Mouse (Mus musculus) ES-Bruce4 (cell line): ENCODE data around the gene Adamtsl1. TPM values are rescaled to one million over a fixed set of nuclear protein-coding genes. Genes with fewer than 3 reads are reported as not detected.

Source experiments
- H3K27ac ChIP-seq: 2 replicates; pipeline ENCODE4 v1.5.1; 2012; ENCODE audit warnings: low read length, inconsistent platforms; ENCODE audit not compliant: insufficient read depth
- H3K27me3 ChIP-seq: 2 replicates; pipeline ENCODE4 v1.6.1; 2012; ENCODE audit warnings: mild to moderate bottlenecking, low read length, inconsistent platforms; ENCODE audit not compliant: control insufficient read depth, poor library complexity, insufficient read depth, severe bottlenecking
- H3K36me3 ChIP-seq: 2 replicates; pipeline ENCODE4 v1.6.1; 2012; ENCODE audit warnings: inconsistent platforms, mild to moderate bottlenecking, low read length, moderate library complexity; ENCODE audit not compliant: control insufficient read depth, poor library complexity, insufficient read depth, severe bottlenecking
- H3K4me1 ChIP-seq: one replicate; pipeline ENCODE4 v1.8.1; 2011; ENCODE audit warnings: low read length; ENCODE audit not compliant: control insufficient read depth, insufficient read depth
- H3K4me3 ChIP-seq: 2 replicates; pipeline ENCODE4 v1.5.1; 2011; ENCODE audit warnings: low read depth, mild to moderate bottlenecking, low read length
- H3K9ac ChIP-seq: 2 replicates; pipeline ENCODE4 v1.6.1; 2012; ENCODE audit warnings: low read depth, mild to moderate bottlenecking, inconsistent platforms; ENCODE audit not compliant: poor library complexity, severe bottlenecking
- H3K9me3 ChIP-seq: replicated peaks from 2 replicates; pipeline ENCODE4 v1.6.1; 2012; ENCODE audit warnings: mild to moderate bottlenecking, low read length, inconsistent platforms; ENCODE audit not compliant: control insufficient read depth, poor library complexity, insufficient read depth, severe bottlenecking
- CTCF ChIP-seq: IDR thresholded peaks from one replicate; pipeline ENCODE4 v1.8.1; 2011; ENCODE audit warnings: low read depth, low read length
- EP300 ChIP-seq: IDR thresholded peaks from 2 replicates; pipeline ENCODE4 v1.6.1; 2011; ENCODE audit warnings: low read depth, low read length; ENCODE audit not compliant: insufficient read depth
- POLR2A ChIP-seq: IDR thresholded peaks from one replicate; pipeline ENCODE4 v1.8.1; 2011; ENCODE audit warnings: low read length; ENCODE audit not compliant: insufficient read depth
- polyA plus RNA-seq: library from polyadenylated mRNA; stranded (reverse); fragments of >200 nt; gene quantifications from 2 replicates; pipeline ENCODE4 v1.2.4, GENCODE M21; 2011; ENCODE audit warnings: low read depth; ENCODE audit not compliant: missing spikeins, insufficient read depth, insufficient read length

Adamtsl1 gene
- polyA plus RNA-seq, 1 experiment, result 2.0 TPM

GRCm38 (mm10) chr4:86024573-86025160, 510.7 kb downstream of the Adamtsl1 start:
- Histone ChIP-seq H3K4me3 (no peak overlapping the region), H3K9me3 (no peaks in the 10 kb centered on the region), H3K4me1 (no peaks in the 10 kb centered on the region), H3K27ac (no peak overlapping the region), H3K36me3 (no peaks in the 10 kb centered on the region), H3K9ac (no peak overlapping the region), H3K27me3 (no peaks in the 10 kb centered on the region)
- peak; percentile 73 for TF ChIP-seq CTCF
- no peak for TF ChIP-seq EP300
- no peak for TF ChIP-seq POLR2A

- H3K27me3 ChIP-seq, result no peaks in the 10 kb centered on the region
- no peak overlapping the region for H3K9ac ChIP-seq
- 0 out of 2 replicates have a peak, but pooled peaks cover 3% of the 10 kb centered on the region for H3K9me3 ChIP-seq
- H3K36me3 ChIP-seq, result no peaks in the 10 kb centered on the region
- H3K4me3 ChIP-seq, result no peak overlapping the region
- no peak for TF ChIP-seq POLR2A
- TF ChIP-seq CTCF, result no peak
- no peak for TF ChIP-seq EP300
- no peak overlapping the region for H3K27ac ChIP-seq
- H3K4me1 ChIP-seq, result peaks cover 2% of the 10 kb centered on the region
Measured at GRCm38 (mm10) chr4:86029486-86029885, 515.5 kb downstream of the Adamtsl1 start.

GRCm38 (mm10) chr4:86030208-86030607, 516.2 kb downstream of the Adamtsl1 start:
- H3K9ac ChIP-seq, result no peak overlapping the region
- no peaks in the 10 kb centered on the region for H3K36me3 ChIP-seq
- TF ChIP-seq CTCF, result no peak
- TF ChIP-seq POLR2A, result no peak
- peaks cover 2% of the 10 kb centered on the region for H3K4me1 ChIP-seq
- no peaks in the 10 kb centered on the region for H3K27me3 ChIP-seq
- H3K27ac ChIP-seq, result no peak overlapping the region
- H3K9me3 ChIP-seq, result 0 out of 2 replicates have a peak, but pooled peaks cover 3% of the 10 kb centered on the region
- no peak overlapping the region for H3K4me3 ChIP-seq

GRCm38 (mm10) chr4:86031041-86031440, 517.1 kb downstream of the Adamtsl1 start:
- no peak for TF ChIP-seq EP300
- TF ChIP-seq POLR2A, result no peak
- TF ChIP-seq CTCF, result no peak
- no peak overlapping the region for H3K27ac ChIP-seq

GRCm38 (mm10) chr4:86040921-86041320, 526.9 kb downstream of the Adamtsl1 start:
- no peaks in the 10 kb centered on the region for H3K36me3 ChIP-seq
- no peaks in the 10 kb centered on the region for H3K9me3 ChIP-seq
- H3K27ac ChIP-seq, result no peak overlapping the region
- H3K27me3 ChIP-seq, result no peaks in the 10 kb centered on the region
- no peaks in the 10 kb centered on the region for H3K4me1 ChIP-seq
- no peak for TF ChIP-seq EP300
- TF ChIP-seq POLR2A, result no peak
- H3K4me3 ChIP-seq, result no peak overlapping the region
- H3K9ac ChIP-seq, result no peak overlapping the region

More at GRCm38 (mm10) chr4:86031041-86031440, 517.1 kb downstream of the Adamtsl1 start:
- Histone ChIP-seq H3K4me3 (no peak overlapping the region), H3K27me3 (no peaks in the 10 kb centered on the region), H3K4me1 (peaks cover 2% of the 10 kb centered on the region), H3K9ac (no peak overlapping the region), H3K36me3 (no peaks in the 10 kb centered on the region), H3K9me3 (0 out of 2 replicates have a peak, but pooled peaks cover 3% of the 10 kb centered on the region)

GRCm38 (mm10) chr4:86045448-86045847, 531.5 kb downstream of the Adamtsl1 start:
- Histone ChIP-seq H3K4me3 (no peak overlapping the region), H3K9ac (no peak overlapping the region), H3K9me3 (no peaks in the 10 kb centered on the region), H3K27ac (no peak overlapping the region), H3K27me3 (no peaks in the 10 kb centered on the region), H3K4me1 (no peaks in the 10 kb centered on the region), H3K36me3 (no peaks in the 10 kb centered on the region)
- TF ChIP-seq POLR2A (no peak), CTCF (no peak)
